Mouse (Mus musculus): Measurements from ENCODE around the gene Mmp17. TPM values are rescaled to one million over a fixed set of nuclear protein-coding genes. Genes with fewer than 3 reads are reported as not detected.

Gene Mmp17
- total and polyA plus RNA-seq, 3 experiments, result 0.92 to 1.6 TPM; not detected in 1

DNA sequence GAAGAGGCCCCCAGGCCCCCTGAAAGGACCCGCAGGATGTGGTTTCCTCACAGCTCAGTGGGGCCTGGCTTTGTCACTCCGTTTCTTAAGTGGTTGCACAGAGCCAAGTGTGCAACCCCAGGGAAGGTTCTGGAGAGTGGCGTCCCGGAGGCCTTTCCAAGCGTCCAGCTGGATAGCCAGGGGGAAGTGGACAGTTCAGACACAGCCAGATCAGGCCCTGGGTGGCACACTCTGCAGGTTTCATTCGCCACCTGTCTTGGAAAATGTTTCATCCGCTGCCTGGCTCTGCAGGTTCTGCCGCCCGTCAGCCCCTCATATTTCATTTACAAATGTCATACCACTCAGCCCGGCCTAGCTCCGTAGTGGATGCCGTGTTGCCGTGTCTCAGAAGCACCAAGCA lies 2.5 kb downstream of the Mmp17 start:
- H3K4me1 ChIP-seq (ENCODE audit: control insufficient read depth in 1 of 2, insufficient read depth in 2 of 2, low read length in 2 of 2), result no peaks in the 10 kb centered on the region
- no peak overlapping the region for H3K4me3 ChIP-seq (ENCODE audit: control insufficient read depth in 1 of 2, insufficient read depth in 1 of 2, low read depth in 2 of 2, low read length in 2 of 2)
- no peaks in the 10 kb centered on the region for H3K9me3 ChIP-seq (replicated peaks; ENCODE audit: insufficient read depth, low read length)
- TF ChIP-seq RCOR1 (IDR thresholded peaks at IDR 0.05; ENCODE audit: low read depth, low read length), result no peak
- no peak for TF ChIP-seq KAT2A (conservative IDR thresholded peaks at IDR 0.05; ENCODE audit: low read depth, low read length)
- no peak for TF ChIP-seq ETS1 (IDR thresholded peaks at IDR 0.05; ENCODE audit: low read depth, low read length)
- TF ChIP-seq UBTF (IDR thresholded peaks at IDR 0.05; ENCODE audit: borderline replicate concordance, insufficient read depth, low read depth, low read length), result no peak
- TF ChIP-seq POLR2AphosphoS2 (IDR thresholded peaks at IDR 0.05; ENCODE audit: low read length), result no peak
- TF ChIP-seq ZC3H11A (IDR thresholded peaks at IDR 0.05; ENCODE audit: low read depth, low read length), result no peak
- TF ChIP-seq GABPA (IDR thresholded peaks at IDR 0.05; ENCODE audit: low read depth, low read length), result no peak
- TF ChIP-seq SMC3 (IDR thresholded peaks at IDR 0.05; ENCODE audit: low read depth, low read length), result no peak
- TF ChIP-seq TCF12 (IDR thresholded peaks at IDR 0.05; ENCODE audit: low read depth, low read length), result no peak
- no peak for DNase-seq (ENCODE audit: low read depth, low spot score)
- no peaks in the 10 kb centered on the region for H3K27me3 ChIP-seq (ENCODE audit: control insufficient read depth in 1 of 2, insufficient read depth in 2 of 2, low read length in 2 of 2)
- H3K9ac ChIP-seq (ENCODE audit: control insufficient read depth, low read depth, low read length, poor library complexity, severe bottlenecking), result no peak overlapping the region
- no peaks in the 10 kb centered on the region for H3K36me3 ChIP-seq (ENCODE audit: control insufficient read depth in 1 of 2, insufficient read depth in 2 of 2, low read length in 2 of 2)
- H3K79me2 ChIP-seq (ENCODE audit: control insufficient read depth, insufficient read depth, low read length, poor library complexity), result no peaks in the 10 kb centered on the region; the same call in 1 of the 2 replicates
- no peak overlapping the region for H3K27ac ChIP-seq (ENCODE audit: control insufficient read depth, low read depth, low read length)

DNA sequence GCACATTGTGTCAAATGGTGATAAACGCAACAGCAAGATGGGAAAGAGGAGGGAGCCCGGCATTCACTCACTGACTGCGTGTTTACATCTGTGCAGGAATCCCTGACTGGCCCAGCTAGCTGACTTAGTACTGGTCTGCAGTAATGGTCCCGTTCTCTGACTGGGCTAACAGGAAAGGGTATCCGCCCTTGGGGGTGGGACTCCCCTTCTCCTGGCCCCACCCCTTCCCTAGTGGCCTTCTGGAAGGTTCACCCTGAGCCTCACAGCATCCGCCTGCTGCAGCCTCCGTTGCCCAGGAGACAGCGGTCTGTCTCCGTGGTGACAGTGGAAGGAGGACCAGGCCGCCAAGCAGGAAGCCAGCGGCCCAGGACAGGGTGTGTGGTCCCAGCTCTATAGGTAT lies 6.9 kb downstream of the Mmp17 start:
- Histone ChIP-seq H3K27me3 (ENCODE audit: control insufficient read depth in 1 of 2, insufficient read depth in 2 of 2, low read length in 2 of 2) (no peaks in the 10 kb centered on the region), H3K4me3 (ENCODE audit: control insufficient read depth in 1 of 2, insufficient read depth in 1 of 2, low read depth in 2 of 2, low read length in 2 of 2) (no peak overlapping the region), H3K9me3 (replicated peaks; ENCODE audit: insufficient read depth, low read length) (no peaks in the 10 kb centered on the region), H3K9ac (ENCODE audit: control insufficient read depth, low read depth, low read length, poor library complexity, severe bottlenecking) (no peak overlapping the region), H3K36me3 (ENCODE audit: control insufficient read depth in 1 of 2, insufficient read depth in 2 of 2, low read length in 2 of 2) (no peaks in the 10 kb centered on the region), H3K79me2 (ENCODE audit: control insufficient read depth, insufficient read depth, low read length, poor library complexity) (no peaks in the 10 kb centered on the region), H3K4me1 (ENCODE audit: control insufficient read depth in 1 of 2, insufficient read depth in 2 of 2, low read length in 2 of 2) (no peaks in the 10 kb centered on the region), H3K27ac (ENCODE audit: control insufficient read depth, low read depth, low read length) (no peak overlapping the region)
- DNase-seq (ENCODE audit: low read depth, low spot score), result no peak
- TF ChIP-seq MYB (IDR thresholded peaks at IDR 0.05; ENCODE audit: low read depth, low read length) (no peak), E2F4 (IDR thresholded peaks at IDR 0.05; ENCODE audit: borderline replicate concordance, low read depth, low read length) (no peak), MEF2A (IDR thresholded peaks at IDR 0.05; ENCODE audit: extremely low read depth, insufficient replicate concordance, low read depth, low read length, poor library complexity, severe bottlenecking) (no peak), ETS1 (IDR thresholded peaks at IDR 0.05; ENCODE audit: low read depth, low read length) (no peak), USF1 (IDR thresholded peaks at IDR 0.05; ENCODE audit: low read depth, low read length) (no peak), ZC3H11A (IDR thresholded peaks at IDR 0.05; ENCODE audit: low read depth, low read length) (no peak), NELFE (IDR thresholded peaks at IDR 0.05; ENCODE audit: low read depth, low read length) (no peak), EP300 (IDR thresholded peaks at IDR 0.05; ENCODE audit: low read depth in 1 of 2, low read length in 2 of 2) (no peak), ZKSCAN1 (IDR thresholded peaks at IDR 0.05; ENCODE audit: low read depth, low read length) (no peak), MYC (IDR thresholded peaks at IDR 0.05; ENCODE audit: low read depth, low read length) (no peak), CHD2 (IDR thresholded peaks at IDR 0.05; ENCODE audit: low read length) (no peak), HCFC1 (IDR thresholded peaks at IDR 0.05; ENCODE audit: low read depth, low read length) (no peak)

Data from MEL (cell line).